Mouse (Mus musculus) cerebellum, adult 2 months (tissue): ENCODE measurements at regions not wholly inside any gene's neighbourhood (a gene's known extent, or its start where the extent isn't known, plus 50 kb on each side); places are given as distances from the start of the nearest gene placed in this dataset.

Source experiments
- CTCF ChIP-seq: fragments of 200-500 bp; IDR thresholded peaks from 2 replicates; pipeline ENCODE4 v1.5.1; 2011; ENCODE audit warnings: low read depth, mild to moderate bottlenecking, control low read depth, low read length, moderate library complexity, borderline replicate concordance; ENCODE audit not compliant: insufficient read depth
- POLR2A ChIP-seq: fragments of 200-500 bp; IDR thresholded peaks from 2 replicates; pipeline ENCODE4 v1.6.1; 2011; ENCODE audit warnings: low read length, control low read depth, borderline replicate concordance; ENCODE audit not compliant: insufficient read depth

- TF ChIP-seq POLR2A (no peak), CTCF (no peak)
Observed at GRCm38 (mm10) chr6:54760541-54760940, 56.2 kb upstream of the Znrf2 start.
